Mouse (Mus musculus) hindbrain, embryonic 16.5 days (tissue): Measurements from ENCODE around the gene Camsap1. TPM values are rescaled to one million over a fixed set of nuclear protein-coding genes. Genes with fewer than 3 reads are reported as not detected.

ENCODE experiments used
- ATAC-seq: fragments of 200-750 bp; cut with Nextera tagmentation; 2 replicates; pipeline ENCODE4 v1.8.0; 2017; ENCODE audit warnings: moderate TSS enrichment, moderate library complexity
- H3K27ac ChIP-seq: fragments of 300-500 bp; sonication (generic); 2 replicates; pipeline ENCODE4 v1.5.1; 2014; ENCODE audit warnings: low read depth, mild to moderate bottlenecking, control low read depth, low read length, moderate library complexity
- H3K27me3 ChIP-seq: fragments of 300-500 bp; sonication (generic); replicated peaks from 2 replicates; pipeline ENCODE4 v1.6.1; 2014; ENCODE audit warnings: low read length; ENCODE audit not compliant: control insufficient read depth, insufficient read depth
- H3K36me3 ChIP-seq: fragments of 300-500 bp; sonication (generic); 2 replicates; pipeline ENCODE4 v1.6.1; 2014; ENCODE audit warnings: mild to moderate bottlenecking, low read length, moderate library complexity, mixed read lengths; ENCODE audit not compliant: control insufficient read depth, insufficient read depth
- H3K4me1 ChIP-seq: fragments of 300-500 bp; sonication (generic); 2 replicates; pipeline ENCODE4 v1.6.1; 2014; ENCODE audit warnings: low read depth, low read length; ENCODE audit not compliant: control insufficient read depth, insufficient read depth
- H3K4me2 ChIP-seq: fragments of 300-500 bp; sonication (generic); 2 replicates; pipeline ENCODE4 v1.6.1; 2014; ENCODE audit warnings: mild to moderate bottlenecking, low read length, control low read depth, moderate library complexity
- H3K4me3 ChIP-seq: fragments of 300-500 bp; sonication (generic); 2 replicates; pipeline ENCODE4 v1.5.1; 2014; ENCODE audit warnings: mild to moderate bottlenecking, low read length, control low read depth, moderate library complexity
- H3K9ac ChIP-seq: fragments of 300-500 bp; sonication (generic); 2 replicates; pipeline ENCODE4 v1.6.1; 2014; ENCODE audit warnings: low read depth, mild to moderate bottlenecking, control low read depth, low read length, moderate library complexity
- H3K9me3 ChIP-seq: fragments of 300-500 bp; sonication (generic); 2 replicates; pipeline ENCODE4 v1.6.1; 2014; ENCODE audit warnings: mild to moderate bottlenecking, low read length, moderate library complexity; ENCODE audit not compliant: control insufficient read depth
- WGBS: fragments of 180-500 bp; shearing (Covaris S2); extraction: QIAGEN DNeasy Blood & Tissue Kit; methylation state at CpG from one replicate; pipeline ENCODE4 v1.1.7; 2014; 5-methylcytosine and 5-hydroxymethylcytosine counted together
- polyA plus RNA-seq: library from polyadenylated mRNA; unstranded; fragments of >200 nt; fragmentation: Nextera tagmentation; extraction: Ambion mirVana; gene quantifications from 2 replicates; pipeline ENCODE4 v1.2.1, GENCODE M21; 2015

The Camsap1 gene
- polyA plus RNA-seq = 23.6 and 46.8 TPM in 2 replicates

GRCm38 (mm10) chr2:25983159-25983907 lies at the start of gene Camsap1:
Gene Camsap1 (minus strand): TSS chr2:25983282.
- Histone ChIP-seq H3K4me1 (peaks cover 35% of the 10 kb centered on the region), H3K9ac (peak within 1 kb of the TSS; percentile 97), H3K27ac (peak within 1 kb of the TSS; percentile 92), H3K4me2 (peak within 1 kb of the TSS; percentile 69), H3K36me3 (no peaks in the 10 kb centered on the region), H3K4me3 (peak within 1 kb of the TSS; percentile 82), H3K9me3 (no peaks in the 10 kb centered on the region), H3K27me3 (no peaks in the 10 kb centered on the region)
- peak; percentile 99 for ATAC-seq
- WGBS = under 1% methylated on average over 42 of the region's 64 CpGs

DNA sequence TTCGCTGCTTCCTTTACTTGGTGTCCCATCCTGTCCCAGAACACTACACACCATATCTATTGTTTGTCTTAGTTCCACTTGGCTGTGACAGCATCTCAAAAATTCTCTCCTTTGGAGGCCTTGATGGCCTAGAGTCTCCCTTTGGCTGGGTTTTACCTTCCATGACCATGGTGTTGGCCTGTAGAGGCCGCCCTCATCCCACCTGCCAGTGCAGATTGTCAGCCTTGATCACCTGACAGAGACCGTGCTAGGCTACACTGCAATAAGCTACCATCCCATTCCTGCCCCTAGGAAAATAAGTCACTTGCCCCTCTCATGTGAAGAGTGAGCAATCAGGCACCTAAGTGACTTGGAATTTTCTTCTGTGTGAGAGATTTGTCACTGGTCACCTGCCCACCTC lies 47.2 kb upstream of the Camsap1 start:
- ATAC-seq = no peak
- Histone ChIP-seq H3K9me3 (no peaks in the 10 kb centered on the region), H3K4me2 (no peak overlapping the region), H3K27ac (no peak overlapping the region), H3K9ac (no peak overlapping the region), H3K36me3 (no peaks in the 10 kb centered on the region), H3K27me3 (no peaks in the 10 kb centered on the region), H3K4me3 (no peak overlapping the region), H3K4me1 (no peaks in the 10 kb centered on the region)
- 42% methylated on average over 3 of the region's 3 CpGs for WGBS

- ATAC-seq = no peak
- Histone ChIP-seq H3K9me3 (no peaks in the 10 kb centered on the region), H3K4me2 (no peak overlapping the region), H3K27ac (no peak overlapping the region), H3K4me3 (no peak overlapping the region), H3K36me3 (no peaks in the 10 kb centered on the region), H3K4me1 (peaks cover 15% of the 10 kb centered on the region), H3K9ac (no peak overlapping the region), H3K27me3 (no peaks in the 10 kb centered on the region)
- 31% methylated on average over 4 of the region's 4 CpGs for WGBS
Measured at GRCm38 (mm10) chr2:26024138-26025075, 41.3 kb upstream of the Camsap1 start.

- Histone ChIP-seq H3K4me1 (peaks cover 15% of the 10 kb centered on the region), H3K36me3 (no peaks in the 10 kb centered on the region), H3K4me3 (no peak overlapping the region), H3K27ac (no peak overlapping the region), H3K9me3 (no peaks in the 10 kb centered on the region), H3K4me2 (no peak overlapping the region), H3K27me3 (no peaks in the 10 kb centered on the region), H3K9ac (no peak overlapping the region)
- WGBS = 87% methylated on average over 1 of the region's 1 CpGs
- ATAC-seq = no peak
Measured at GRCm38 (mm10) chr2:26022626-26023025, 39.5 kb upstream of the Camsap1 start.

DNA sequence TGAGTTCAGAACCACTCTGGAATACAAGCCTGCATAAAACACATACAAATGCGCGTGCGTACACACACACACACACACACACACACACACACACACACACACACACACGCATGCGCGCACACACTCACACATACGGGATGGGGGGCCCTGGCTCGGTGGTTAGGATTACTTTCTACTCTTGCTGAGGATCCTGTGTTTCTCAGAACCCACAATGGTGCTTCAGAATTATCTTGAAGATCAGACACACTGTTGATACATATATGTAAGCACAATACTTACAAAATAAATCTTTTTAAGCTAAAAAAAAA lies 39.1 kb upstream of the Camsap1 start:
- peak overlapping the region; percentile 48; the same call in 1 of the 2 replicates for H3K9ac ChIP-seq
- no peak; the same call in 1 of the 2 replicates for ATAC-seq
- H3K27me3 ChIP-seq = no peaks in the 10 kb centered on the region
- no peaks in the 10 kb centered on the region for H3K36me3 ChIP-seq
- 80% methylated on average over 8 of the region's 8 CpGs for WGBS
- no peak overlapping the region for H3K27ac ChIP-seq
- peaks cover 15% of the 10 kb centered on the region for H3K4me1 ChIP-seq
- no peak overlapping the region for H3K4me3 ChIP-seq
- H3K9me3 ChIP-seq = no peaks in the 10 kb centered on the region
- H3K4me2 ChIP-seq = peak overlapping the region; percentile 55

- 5% methylated on average over 48 of the region's 50 CpGs for whole genome bisulfite sequencing
- Histone ChIP-seq H3K4me1 (peaks cover 15% of the 10 kb centered on the region), H3K9ac (peak within 1 kb of the TSS; percentile 90), H3K27ac (peak within 1 kb of the TSS; percentile 88), H3K27me3 (no peaks in the 10 kb centered on the region), H3K9me3 (no peaks in the 10 kb centered on the region), H3K4me3 (peak within 1 kb of the TSS; percentile 79), H3K36me3 (no peaks in the 10 kb centered on the region), H3K4me2 (peak within 1 kb of the TSS; percentile 94)
- peak; percentile 94 for ATAC-seq
Measured at GRCm38 (mm10) chr2:26021561-26022257, 38.6 kb upstream of the Camsap1 start, which contains the start of gene Ubac1. Gene Ubac1 (minus strand): TSS chr2:26021747.

DNA sequence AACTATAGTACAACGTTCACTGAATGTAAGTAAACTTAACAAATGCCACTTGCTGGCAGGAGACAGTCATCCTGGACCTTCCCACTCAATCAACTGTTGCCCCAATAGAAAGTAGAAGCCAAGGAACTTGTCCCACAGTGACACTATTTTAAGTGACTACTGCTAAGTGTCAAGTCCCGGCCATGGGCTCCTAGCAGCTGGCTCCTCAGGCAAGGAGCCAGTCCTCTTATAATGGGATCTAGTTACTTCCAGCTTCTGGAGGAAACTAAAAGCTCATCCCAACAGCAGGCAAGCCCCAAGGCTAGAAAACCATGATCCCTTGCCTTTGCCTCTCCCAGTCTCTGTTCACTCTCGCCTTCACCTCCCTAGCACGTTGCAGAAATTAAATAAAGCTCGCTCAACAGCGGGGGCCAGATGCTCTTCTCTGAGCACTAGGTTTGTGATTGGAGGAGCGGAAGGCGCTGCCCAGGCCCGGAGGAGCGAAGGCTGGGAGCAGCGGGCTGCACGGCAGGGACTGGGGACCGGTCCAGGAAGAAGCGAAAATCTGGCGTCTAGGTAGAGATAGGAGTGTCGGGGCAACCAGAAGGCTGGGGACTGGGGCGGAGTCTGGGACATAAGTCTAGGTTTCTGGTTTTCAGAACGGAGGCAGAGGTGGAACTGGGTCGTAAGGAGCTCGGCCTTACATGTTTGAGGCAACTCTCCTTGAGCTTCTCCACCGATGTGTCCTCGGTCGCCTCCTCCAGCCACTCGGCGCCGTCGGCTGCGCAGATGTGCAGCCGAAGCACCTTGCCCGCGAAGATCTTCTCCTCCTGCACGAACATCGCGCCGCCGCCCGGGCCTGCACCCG lies 37.9 kb upstream of the Camsap1 start:
- H3K9me3 ChIP-seq = no peaks in the 10 kb centered on the region
- peak overlapping the region; percentile 88 for H3K27ac ChIP-seq
- no peaks in the 10 kb centered on the region for H3K36me3 ChIP-seq
- peak overlapping the region; percentile 90 for H3K9ac ChIP-seq
- H3K27me3 ChIP-seq = no peaks in the 10 kb centered on the region
- peak overlapping the region; percentile 79 for H3K4me3 ChIP-seq
- peaks cover 15% of the 10 kb centered on the region for H3K4me1 ChIP-seq
- 3% methylated on average over 38 of the region's 38 CpGs for WGBS
- peak overlapping the region; percentile 94 for H3K4me2 ChIP-seq
- peak; percentile 41 for ATAC-seq

GRCm38 (mm10) chr2:26019923-26020322 lies 36.8 kb upstream of the Camsap1 start:
- Histone ChIP-seq H3K4me2 (peak overlapping the region; percentile 94), H3K4me3 (no peak overlapping the region; the same call in 1 of the 2 replicates), H3K9me3 (no peaks in the 10 kb centered on the region), H3K4me1 (peaks cover 15% of the 10 kb centered on the region), H3K9ac (no peak overlapping the region), H3K27me3 (no peaks in the 10 kb centered on the region), H3K36me3 (0 out of 2 replicates have a peak, but pooled peaks cover 3% of the 10 kb centered on the region), H3K27ac (no peak overlapping the region)
- no peak for ATAC-seq
- WGBS = 85% methylated on average over 3 of the region's 3 CpGs
